Mouse (Mus musculus): ENCODE data around the gene Prss42.

Prss42 gene

GRCm38 (mm10) chr9:110797866-110798265 is at the start of gene Prss42:
Gene Prss42 (plus strand): TSS chr9:110798166.
- DNase-seq, result no peak

DNA sequence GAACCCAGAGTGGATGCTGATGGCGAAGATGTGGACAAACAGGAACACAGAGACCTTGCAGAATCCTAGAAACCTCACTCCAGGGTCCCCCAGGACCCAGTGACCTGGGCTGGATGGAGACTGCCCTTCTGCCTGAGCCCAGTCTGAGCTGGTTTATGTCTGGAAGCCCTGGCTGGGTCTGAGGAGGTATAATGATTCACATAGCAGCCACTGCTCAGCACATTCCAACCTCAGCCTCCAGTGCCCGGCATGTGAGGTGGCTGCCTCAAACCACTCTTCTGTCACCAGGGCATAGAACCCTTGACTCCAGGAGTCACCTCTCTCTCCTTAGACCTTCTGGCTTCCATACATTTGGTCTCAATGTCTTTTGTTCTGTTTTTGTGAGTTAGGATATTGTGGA is 49.5 kb upstream of the Prss42 start:
- DNase-seq, result no peak

- DNase-seq, result no peak
Measured at GRCm38 (mm10) chr9:110750404-110751187, 47.4 kb upstream of the Prss42 start.

GRCm38 (mm10) chr9:110751412-110751811 is 46.6 kb upstream of the Prss42 start:
- DNase-seq, result no peak

GRCm38 (mm10) chr9:110752917-110753435 is 45.0 kb upstream of the Prss42 start:
- no peak for DNase-seq

DNA sequence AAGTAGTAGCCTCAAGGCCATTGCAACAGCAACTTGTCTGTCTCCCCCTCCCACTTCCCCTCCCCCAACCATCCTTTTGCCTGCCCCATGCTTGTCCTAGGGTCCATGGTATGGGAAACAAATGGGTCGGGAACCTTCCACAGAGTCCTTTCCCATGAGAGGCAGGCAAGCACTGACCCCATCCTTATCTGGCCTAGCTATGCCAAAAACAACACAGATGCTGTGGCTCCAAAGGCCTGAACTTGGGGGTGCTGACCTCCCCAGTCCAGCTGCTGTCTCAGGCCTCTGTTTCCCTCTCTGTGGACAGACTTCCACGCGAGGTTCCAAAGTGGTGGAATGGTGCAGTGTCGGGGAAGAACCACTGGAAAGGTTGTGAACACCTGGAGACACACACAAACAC is 44.2 kb upstream of the Prss42 start:
- DNase-seq, result no peak

- no peak for DNase-seq
Measured at GRCm38 (mm10) chr9:110757816-110758215, 40.1 kb upstream of the Prss42 start.

GRCm38 (mm10) chr9:110758605-110759004 is 39.4 kb upstream of the Prss42 start:
- DNase-seq, result peak; percentile 33

- peak; percentile 27 for DNase-seq
Measured at GRCm38 (mm10) chr9:110759265-110759664, 38.7 kb upstream of the Prss42 start.

DNA sequence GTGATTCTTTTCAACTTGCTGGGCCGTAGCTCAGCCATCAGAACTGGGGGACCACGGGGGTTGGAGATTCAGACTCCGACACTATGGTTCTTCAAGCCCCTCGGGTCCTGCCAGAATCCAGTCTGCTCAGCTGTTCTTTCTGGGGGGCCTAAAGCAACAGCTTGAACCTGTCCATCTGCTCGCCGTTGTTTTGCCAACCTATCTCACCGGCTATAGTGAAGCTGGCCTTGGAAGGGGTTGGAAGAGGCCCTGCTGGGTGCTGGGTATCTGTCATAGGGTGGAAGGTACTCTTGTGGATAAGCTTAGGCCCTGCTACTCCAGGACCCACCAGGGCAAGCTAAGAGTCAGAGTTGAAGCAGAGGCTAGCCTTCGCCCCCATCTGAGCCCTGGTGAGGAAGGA is 37.1 kb upstream of the Prss42 start:
- DNase-seq, result no peak

DNA sequence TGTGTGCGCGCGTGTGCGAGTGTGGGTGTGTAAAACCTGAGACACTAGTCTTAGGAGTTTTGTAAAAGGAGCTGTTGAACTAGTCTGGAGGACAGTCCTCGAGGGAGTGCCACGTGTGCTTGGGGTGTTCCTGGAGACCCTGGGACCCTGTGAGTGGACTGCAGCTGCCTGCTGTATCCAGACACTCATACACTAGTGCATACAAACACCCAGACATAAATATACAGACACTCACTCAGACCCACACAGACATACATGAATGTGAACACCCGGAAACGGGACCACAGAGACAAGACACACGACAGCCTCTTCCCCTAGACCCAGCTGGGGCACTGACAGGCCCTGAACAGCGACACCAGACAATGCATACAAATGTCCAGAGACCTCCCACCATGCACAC is 35.2 kb upstream of the Prss42 start:
- DNase-seq, result no peak

GRCm38 (mm10) chr9:110763405-110763804 is 34.6 kb upstream of the Prss42 start:
- DNase-seq, result no peak

GRCm38 (mm10) chr9:110772336-110772735 is 25.6 kb upstream of the Prss42 start:
- no peak for DNase-seq

DNA sequence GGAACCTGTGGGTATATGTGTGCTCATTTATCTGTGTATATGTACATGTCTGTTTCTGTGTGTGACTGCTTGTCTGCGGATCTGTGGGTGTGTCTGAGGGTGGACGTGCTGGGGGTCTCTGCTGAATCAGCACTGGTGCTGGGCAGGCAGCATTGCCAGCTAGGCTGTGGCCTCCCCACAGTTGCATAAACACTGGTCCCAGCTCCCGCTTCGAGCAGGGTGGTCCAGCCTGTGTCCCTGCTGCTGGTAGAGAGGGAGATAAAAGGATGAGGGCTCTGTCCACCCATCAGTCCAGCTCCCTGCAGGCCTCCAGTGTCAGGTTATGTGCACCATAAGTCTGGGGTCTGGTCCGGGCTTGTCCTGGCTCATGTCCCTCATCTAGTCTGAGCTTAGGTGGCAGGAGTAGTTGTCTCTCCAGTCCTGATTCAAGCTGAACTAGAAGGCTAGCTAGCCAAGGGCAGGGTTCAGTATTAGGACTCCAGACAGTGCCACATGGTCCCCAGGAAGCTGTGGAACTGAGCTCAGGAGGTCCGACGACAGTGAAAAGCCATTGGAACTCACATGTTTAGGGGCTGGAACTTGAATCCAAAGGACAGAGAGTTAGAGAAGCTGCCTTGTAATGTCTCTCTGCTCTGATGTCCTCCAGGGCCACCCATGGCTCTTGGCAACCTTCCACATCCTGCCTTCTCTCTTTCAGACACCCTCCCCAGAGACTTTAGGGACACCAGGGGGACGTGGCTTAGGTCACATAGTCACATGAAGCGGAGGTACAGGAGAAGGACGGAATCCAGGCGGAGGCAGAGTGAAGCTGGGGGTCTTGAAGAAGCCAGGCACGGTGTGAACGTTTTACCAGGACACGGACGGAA is 23.3 kb upstream of the Prss42 start:
- DNase-seq, result no peak

DNA sequence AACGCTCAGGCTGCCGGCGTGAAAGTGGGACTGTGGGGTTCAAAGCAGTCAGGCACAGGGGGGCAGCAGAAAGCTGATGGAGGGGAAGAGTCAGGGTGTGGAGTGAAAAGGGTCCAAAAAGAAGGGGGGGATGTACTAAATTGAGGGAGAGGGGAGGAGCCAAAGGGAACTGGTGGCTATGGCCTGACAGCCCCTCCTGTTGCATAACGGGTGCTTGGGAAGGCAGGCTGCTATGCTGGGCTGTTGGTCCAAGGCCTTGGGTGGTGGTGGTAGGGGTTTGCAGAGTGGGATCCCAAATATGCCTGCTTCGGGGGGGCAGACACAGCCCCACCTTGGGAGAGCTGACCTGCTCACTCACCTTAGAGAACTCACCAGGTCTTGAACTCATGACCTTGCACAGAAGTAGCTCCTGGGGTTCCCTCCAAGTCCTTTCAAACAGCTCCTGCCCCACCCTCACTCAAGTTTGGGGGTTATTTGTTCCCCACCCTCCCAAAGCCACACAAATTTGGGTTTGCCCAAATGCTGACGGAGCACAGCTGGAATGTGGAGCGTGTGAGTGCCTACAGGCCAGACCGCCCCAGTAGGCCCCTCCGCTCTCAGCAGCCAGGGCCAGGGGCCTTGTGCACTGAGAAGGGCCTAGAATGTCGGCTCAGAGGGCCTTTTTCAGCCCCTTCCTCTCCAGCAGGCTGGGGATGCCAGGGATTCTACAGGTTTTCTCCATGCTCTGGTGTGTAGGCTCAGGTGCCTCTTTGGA is 22.5 kb upstream of the Prss42 start:
- no peak for DNase-seq

DNA sequence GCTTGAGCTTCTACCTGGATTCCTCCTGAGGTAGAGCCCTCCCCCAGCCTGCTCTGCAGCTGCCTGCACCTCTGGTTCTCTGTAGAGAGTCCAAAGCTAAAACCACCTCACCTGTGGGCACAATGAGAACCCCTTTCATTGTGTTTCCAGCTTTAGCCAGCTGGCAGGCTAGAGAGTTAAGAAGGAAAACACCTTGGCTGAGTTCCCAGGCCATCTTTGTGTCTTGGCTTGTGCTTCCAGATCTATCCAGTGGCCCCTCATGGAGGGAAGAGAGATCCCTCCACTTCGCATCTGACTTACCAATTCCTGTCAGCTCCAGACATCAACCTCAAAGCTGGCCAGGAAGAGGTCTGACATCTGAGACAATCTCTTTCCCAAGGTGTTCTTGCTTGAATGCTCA is 19.9 kb upstream of the Prss42 start:
- DNase-seq, result no peak

GRCm38 (mm10) chr9:110778559-110778958 is 19.4 kb upstream of the Prss42 start:
- no peak for DNase-seq

- DNase-seq, result no peak
Measured at GRCm38 (mm10) chr9:110779242-110779913, 18.6 kb upstream of the Prss42 start.

DNA sequence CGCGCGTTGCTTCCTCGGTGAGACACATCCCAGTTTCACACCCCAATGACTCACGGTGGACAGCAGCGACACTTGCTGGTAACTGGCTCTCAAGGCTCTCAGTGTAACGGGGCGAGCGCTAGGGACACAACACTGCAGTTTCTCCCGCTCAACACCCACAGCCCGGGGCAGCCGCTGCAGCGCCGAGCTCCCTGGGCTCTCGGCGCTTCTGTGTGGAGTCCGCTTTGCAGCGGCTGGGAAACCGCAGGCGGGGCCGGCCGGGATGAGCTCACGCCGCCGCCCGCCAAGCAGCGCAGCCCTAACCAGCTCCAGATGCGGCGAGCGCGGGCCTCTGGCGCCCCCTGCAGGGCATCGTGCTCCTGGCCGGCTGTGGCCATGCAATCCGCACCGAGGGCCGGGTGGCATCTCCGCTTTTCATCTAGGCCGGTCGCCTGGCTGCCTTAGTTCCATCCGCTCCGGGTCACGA is 16.7 kb upstream of the Prss42 start:
- peak; percentile 94 for DNase-seq

DNA sequence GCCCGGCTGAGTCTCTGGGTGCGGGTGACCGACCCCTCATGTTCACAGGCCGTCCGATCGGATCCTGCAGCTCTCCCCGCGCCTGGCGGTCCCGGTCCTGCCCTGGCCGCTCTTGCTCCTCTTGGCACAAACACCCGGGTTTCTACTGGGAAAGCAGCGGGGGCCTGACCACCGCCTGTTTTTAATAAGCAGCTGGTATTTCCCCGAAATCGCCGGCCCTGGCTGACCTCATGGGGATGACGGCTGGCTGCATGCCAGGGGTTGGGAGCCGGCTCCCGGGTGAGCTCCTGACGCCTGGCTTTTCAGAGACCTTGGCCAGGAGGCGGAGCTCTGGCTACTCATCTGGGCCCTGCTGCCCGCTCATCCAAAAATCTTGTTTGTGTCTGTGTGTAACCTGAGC is 16.2 kb upstream of the Prss42 start:
- peak; percentile 66 for DNase-seq

DNA sequence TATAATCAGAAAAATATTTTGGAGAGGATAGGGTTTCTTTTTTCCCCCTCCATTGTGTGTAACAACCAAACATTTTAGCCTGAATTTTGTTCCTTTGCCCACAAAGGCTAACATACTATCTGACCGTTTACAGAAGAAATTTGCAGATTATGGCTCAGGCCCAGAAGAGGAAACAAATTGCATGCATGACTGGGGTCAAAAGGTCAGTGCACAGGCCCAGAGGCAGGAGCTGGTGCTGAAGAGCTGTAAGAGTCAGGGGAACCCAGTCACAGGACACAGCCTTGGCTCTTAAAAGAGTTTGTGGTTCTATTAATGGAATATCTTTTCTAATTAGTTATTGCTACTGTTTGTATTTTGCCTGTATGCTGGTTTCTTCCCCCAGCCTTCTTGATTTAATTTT is 14.4 kb upstream of the Prss42 start:
- DNase-seq, result no peak

- DNase-seq, result no peak
Measured at GRCm38 (mm10) chr9:110788169-110788568, 9.8 kb upstream of the Prss42 start.

All from right cerebral cortex, adult 18-20 months (tissue).